Mouse (Mus musculus): Measurements from ENCODE around the gene Tspan14. TPM values are rescaled to one million over a fixed set of nuclear protein-coding genes. Genes with fewer than 3 reads are reported as not detected.
A peak's percentile ranks its signal among the peaks of the same experiment; 100 is the strongest.

The Tspan14 gene
- polyA plus RNA-seq, 1 experiment from 2014 or later = 92.5 TPM

- Histone ChIP-seq H3K9me3 (replicated peaks; ENCODE audit: control insufficient read depth, low read length) (no peaks in the 10 kb centered on the region), H3K27me3 (ENCODE audit: control insufficient read depth, insufficient read depth, low read length) (no peaks in the 10 kb centered on the region), H3K4me3 (ENCODE audit: low read depth, low read length) (no peak within 1 kb of the TSS), H3K4me1 (ENCODE audit: control insufficient read depth, insufficient read depth, low read length) (no peaks in the 10 kb centered on the region; the same call in 1 of the 2 replicates), H3K36me3 (replicated peaks; ENCODE audit: control insufficient read depth, insufficient read depth, low read depth, low read length) (no peaks in the 10 kb centered on the region), H3K4me2 (ENCODE audit: low read depth, low read length) (no peak within 1 kb of the TSS), H3K9ac (replicated peaks; ENCODE audit: low read length) (no peak within 1 kb of the TSS), H3K27ac (replicated peaks; ENCODE audit: low read depth, low read length) (no peak within 1 kb of the TSS)
- ATAC-seq (replicated peaks; ENCODE audit: insufficient number of reproducible peaks, low FRiP score, low TSS enrichment, low read depth) = no peak
- DNase-seq (ENCODE audit: low spot score) = no peak
- 71% methylated on average over 3 of the region's 3 CpGs for WGBS
These were observed 73.4 kb downstream of the Tspan14 start, which contains the start of gene Sh2d4b for GRCm38 (mm10) chr14:40893196-40893595. Gene Sh2d4b (minus strand): TSS chr14:40893266.

- Histone ChIP-seq H3K9me3 (replicated peaks; ENCODE audit: control insufficient read depth, low read length) (no peaks in the 10 kb centered on the region), H3K4me2 (ENCODE audit: low read depth, low read length) (no peak overlapping the region), H3K36me3 (replicated peaks; ENCODE audit: control insufficient read depth, insufficient read depth, low read depth, low read length) (no peaks in the 10 kb centered on the region), H3K4me1 (ENCODE audit: control insufficient read depth, insufficient read depth, low read length) (no peaks in the 10 kb centered on the region; the same call in 1 of the 2 replicates), H3K27ac (replicated peaks; ENCODE audit: low read depth, low read length) (no peak overlapping the region), H3K9ac (replicated peaks; ENCODE audit: low read length) (no peak overlapping the region), H3K4me3 (ENCODE audit: low read depth, low read length) (no peak overlapping the region), H3K27me3 (ENCODE audit: control insufficient read depth, insufficient read depth, low read length) (no peaks in the 10 kb centered on the region)
- DNase-seq (ENCODE audit: low spot score) (no peak), ATAC-seq (replicated peaks; ENCODE audit: insufficient number of reproducible peaks, low FRiP score, low TSS enrichment, low read depth) (no peak)
- 76% methylated on average over 7 of the region's 7 CpGs for WGBS
These were observed 74.2 kb downstream of the Tspan14 start for GRCm38 (mm10) chr14:40892326-40892825.

GRCm38 (mm10) chr14:40891506-40891905, 75.1 kb downstream of the Tspan14 start:
- WGBS = 92% methylated on average over 4 of the region's 4 CpGs
- DNase-seq (ENCODE audit: low spot score) = no peak
- Histone ChIP-seq H3K36me3 (replicated peaks; ENCODE audit: control insufficient read depth, insufficient read depth, low read depth, low read length) (no peaks in the 10 kb centered on the region), H3K27ac (replicated peaks; ENCODE audit: low read depth, low read length) (no peak overlapping the region), H3K9ac (replicated peaks; ENCODE audit: low read length) (no peak overlapping the region), H3K4me2 (ENCODE audit: low read depth, low read length) (no peak overlapping the region), H3K4me3 (ENCODE audit: low read depth, low read length) (no peak overlapping the region), H3K27me3 (ENCODE audit: control insufficient read depth, insufficient read depth, low read length) (no peaks in the 10 kb centered on the region), H3K4me1 (ENCODE audit: control insufficient read depth, insufficient read depth, low read length) (no peaks in the 10 kb centered on the region; the same call in 1 of the 2 replicates), H3K9me3 (replicated peaks; ENCODE audit: control insufficient read depth, low read length) (no peaks in the 10 kb centered on the region)
- no peak for ATAC-seq (replicated peaks; ENCODE audit: insufficient number of reproducible peaks, low FRiP score, low TSS enrichment, low read depth)

GRCm38 (mm10) chr14:40889704-40890103, 76.9 kb downstream of the Tspan14 start:
- DNase-seq (ENCODE audit: low spot score) (no peak), ATAC-seq (replicated peaks; ENCODE audit: insufficient number of reproducible peaks, low FRiP score, low TSS enrichment, low read depth) (no peak)
- Histone ChIP-seq H3K36me3 (replicated peaks; ENCODE audit: control insufficient read depth, insufficient read depth, low read depth, low read length) (no peaks in the 10 kb centered on the region), H3K4me2 (ENCODE audit: low read depth, low read length) (no peak overlapping the region), H3K27me3 (ENCODE audit: control insufficient read depth, insufficient read depth, low read length) (no peaks in the 10 kb centered on the region), H3K9ac (replicated peaks; ENCODE audit: low read length) (no peak overlapping the region), H3K4me3 (ENCODE audit: low read depth, low read length) (no peak overlapping the region), H3K4me1 (ENCODE audit: control insufficient read depth, insufficient read depth, low read length) (no peaks in the 10 kb centered on the region; the same call in 1 of the 2 replicates), H3K9me3 (replicated peaks; ENCODE audit: control insufficient read depth, low read length) (no peaks in the 10 kb centered on the region), H3K27ac (replicated peaks; ENCODE audit: low read depth, low read length) (no peak overlapping the region)
- WGBS = 80% methylated on average over 4 of the region's 4 CpGs

GRCm38 (mm10) chr14:40889181-40889580, 77.4 kb downstream of the Tspan14 start:
- Histone ChIP-seq H3K4me1 (ENCODE audit: control insufficient read depth, insufficient read depth, low read length) (no peaks in the 10 kb centered on the region; the same call in 1 of the 2 replicates), H3K27me3 (ENCODE audit: control insufficient read depth, insufficient read depth, low read length) (no peaks in the 10 kb centered on the region), H3K27ac (replicated peaks; ENCODE audit: low read depth, low read length) (no peak overlapping the region), H3K4me3 (ENCODE audit: low read depth, low read length) (no peak overlapping the region), H3K9me3 (replicated peaks; ENCODE audit: control insufficient read depth, low read length) (no peaks in the 10 kb centered on the region), H3K4me2 (ENCODE audit: low read depth, low read length) (no peak overlapping the region), H3K36me3 (replicated peaks; ENCODE audit: control insufficient read depth, insufficient read depth, low read depth, low read length) (no peaks in the 10 kb centered on the region), H3K9ac (replicated peaks; ENCODE audit: low read length) (no peak overlapping the region)
- WGBS = 91% methylated on average over 2 of the region's 2 CpGs
- no peak for ATAC-seq (replicated peaks; ENCODE audit: insufficient number of reproducible peaks, low FRiP score, low TSS enrichment, low read depth)
- no peak for DNase-seq (ENCODE audit: low spot score)

- Histone ChIP-seq H3K9me3 (replicated peaks; ENCODE audit: control insufficient read depth, low read length) (no peaks in the 10 kb centered on the region), H3K4me3 (ENCODE audit: low read depth, low read length) (no peak overlapping the region), H3K4me2 (ENCODE audit: low read depth, low read length) (no peak overlapping the region), H3K9ac (replicated peaks; ENCODE audit: low read length) (no peak overlapping the region), H3K36me3 (replicated peaks; ENCODE audit: control insufficient read depth, insufficient read depth, low read depth, low read length) (no peaks in the 10 kb centered on the region), H3K4me1 (ENCODE audit: control insufficient read depth, insufficient read depth, low read length) (no peaks in the 10 kb centered on the region), H3K27me3 (ENCODE audit: control insufficient read depth, insufficient read depth, low read length) (no peaks in the 10 kb centered on the region), H3K27ac (replicated peaks; ENCODE audit: low read depth, low read length) (no peak overlapping the region)
- DNase-seq (ENCODE audit: low spot score) = no peak
- 80% methylated on average over 6 of the region's 6 CpGs for WGBS
- ATAC-seq (replicated peaks; ENCODE audit: insufficient number of reproducible peaks, low FRiP score, low TSS enrichment, low read depth) = no peak
These were observed 80.0 kb downstream of the Tspan14 start for GRCm38 (mm10) chr14:40886428-40887202.

GRCm38 (mm10) chr14:40885752-40886151, 80.9 kb downstream of the Tspan14 start:
- ATAC-seq (replicated peaks; ENCODE audit: insufficient number of reproducible peaks, low FRiP score, low TSS enrichment, low read depth) (no peak), DNase-seq (ENCODE audit: low spot score) (no peak)
- Histone ChIP-seq H3K9me3 (replicated peaks; ENCODE audit: control insufficient read depth, low read length) (no peaks in the 10 kb centered on the region), H3K36me3 (replicated peaks; ENCODE audit: control insufficient read depth, insufficient read depth, low read depth, low read length) (no peaks in the 10 kb centered on the region), H3K9ac (replicated peaks; ENCODE audit: low read length) (no peak overlapping the region), H3K4me2 (ENCODE audit: low read depth, low read length) (no peak overlapping the region), H3K27me3 (ENCODE audit: control insufficient read depth, insufficient read depth, low read length) (no peaks in the 10 kb centered on the region), H3K4me3 (ENCODE audit: low read depth, low read length) (no peak overlapping the region), H3K4me1 (ENCODE audit: control insufficient read depth, insufficient read depth, low read length) (no peaks in the 10 kb centered on the region), H3K27ac (replicated peaks; ENCODE audit: low read depth, low read length) (no peak overlapping the region)
- 71% methylated on average over 1 of the region's 1 CpGs for WGBS

- Histone ChIP-seq H3K4me1 (ENCODE audit: control insufficient read depth, insufficient read depth, low read length) (no peaks in the 10 kb centered on the region), H3K4me2 (ENCODE audit: low read depth, low read length) (no peak overlapping the region), H3K9me3 (replicated peaks; ENCODE audit: control insufficient read depth, low read length) (no peaks in the 10 kb centered on the region), H3K27ac (replicated peaks; ENCODE audit: low read depth, low read length) (no peak overlapping the region), H3K4me3 (ENCODE audit: low read depth, low read length) (no peak overlapping the region), H3K27me3 (ENCODE audit: control insufficient read depth, insufficient read depth, low read length) (no peaks in the 10 kb centered on the region), H3K36me3 (replicated peaks; ENCODE audit: control insufficient read depth, insufficient read depth, low read depth, low read length) (no peaks in the 10 kb centered on the region), H3K9ac (replicated peaks; ENCODE audit: low read length) (no peak overlapping the region)
- 30% methylated on average over 4 of the region's 4 CpGs for WGBS
- ATAC-seq (replicated peaks; ENCODE audit: insufficient number of reproducible peaks, low FRiP score, low TSS enrichment, low read depth) (no peak), DNase-seq (ENCODE audit: low spot score) (peak; percentile 26)
These were observed 81.4 kb downstream of the Tspan14 start for GRCm38 (mm10) chr14:40885225-40885624.
